Mouse (Mus musculus): ENCODE data around the gene Ngf.

Gene Ngf

DNA sequence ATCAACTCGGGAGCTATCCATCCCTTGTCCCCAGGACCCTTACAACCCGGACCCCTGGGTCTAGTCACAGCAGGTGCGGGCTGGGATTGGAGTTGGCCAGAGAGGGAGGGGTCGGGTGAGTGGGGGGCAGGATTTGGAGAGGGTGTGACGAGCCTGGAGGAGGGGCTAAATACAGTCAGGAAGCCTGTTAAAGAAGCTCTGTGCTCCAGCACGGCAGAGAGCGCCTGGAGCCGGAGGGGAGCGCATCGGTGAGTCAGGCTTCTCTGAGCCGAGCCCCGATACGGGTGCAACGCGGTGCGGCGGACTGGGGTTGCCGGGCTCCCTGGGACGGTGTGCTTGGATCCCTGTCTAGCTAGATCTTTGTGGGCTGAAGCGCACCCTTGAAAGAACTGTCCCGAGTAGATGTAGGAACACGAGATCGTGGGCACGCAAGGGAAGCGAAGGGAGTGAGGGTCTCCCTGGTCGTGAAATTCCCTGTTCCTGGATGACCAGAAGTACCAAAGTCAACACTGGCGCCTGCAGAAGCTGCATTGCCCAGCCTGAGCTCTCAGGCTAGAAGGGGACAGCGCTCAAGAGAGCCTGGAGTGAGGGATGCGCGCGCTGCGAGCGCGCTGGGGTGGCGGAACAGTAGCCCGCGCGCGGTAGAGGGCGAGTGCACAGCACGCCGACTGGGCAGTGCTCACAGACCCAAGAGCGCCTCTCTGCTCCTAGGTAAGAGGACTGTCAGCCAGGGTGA is at the start of gene Ngf:
Gene Ngf, plus strand, starts transcription at position 207 of the 736 bp plus-strand sequence.
- DNase-seq: peak; percentile 7

DNA sequence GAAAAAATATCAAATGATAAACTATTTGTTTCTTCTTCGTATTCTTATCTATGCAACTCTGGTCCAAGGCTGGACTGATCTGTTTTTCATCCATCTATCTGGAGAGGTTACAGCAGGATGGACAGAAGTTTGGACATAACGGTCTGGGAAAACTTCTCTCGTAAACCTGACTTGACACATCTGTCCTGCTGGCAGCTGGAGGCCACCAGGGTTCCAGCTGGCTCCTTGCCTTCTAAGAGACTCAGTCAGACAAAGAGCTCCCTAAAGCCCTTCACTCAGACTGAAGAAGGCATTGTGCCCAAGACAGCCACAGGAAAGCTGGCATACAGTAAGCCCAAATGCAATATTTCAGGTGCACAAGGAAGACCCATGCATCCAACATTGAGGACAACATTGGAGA is 24.2 kb upstream of the Ngf start:
- no peak for DNase-seq

DNA sequence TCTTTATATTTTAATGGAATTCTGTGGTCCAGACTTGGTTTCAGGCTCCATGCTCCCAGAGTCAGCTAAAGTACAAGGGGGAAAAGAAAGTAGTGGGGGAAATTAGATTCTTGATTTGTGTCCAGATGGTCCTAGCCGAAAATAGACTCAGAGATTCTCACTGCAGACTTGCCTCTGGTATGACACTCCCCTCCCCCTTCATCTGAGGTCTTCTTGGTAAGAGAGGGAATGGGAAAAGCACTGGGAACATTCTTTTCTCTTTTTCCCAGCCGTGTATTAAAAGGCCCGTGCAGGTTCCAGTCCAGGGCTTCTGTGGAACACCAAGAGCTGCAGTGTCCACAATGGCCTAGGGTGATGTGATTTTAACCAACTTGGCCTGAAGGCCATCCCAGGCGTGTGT is 23.0 kb upstream of the Ngf start:
- DNase-seq: no peak

DNA sequence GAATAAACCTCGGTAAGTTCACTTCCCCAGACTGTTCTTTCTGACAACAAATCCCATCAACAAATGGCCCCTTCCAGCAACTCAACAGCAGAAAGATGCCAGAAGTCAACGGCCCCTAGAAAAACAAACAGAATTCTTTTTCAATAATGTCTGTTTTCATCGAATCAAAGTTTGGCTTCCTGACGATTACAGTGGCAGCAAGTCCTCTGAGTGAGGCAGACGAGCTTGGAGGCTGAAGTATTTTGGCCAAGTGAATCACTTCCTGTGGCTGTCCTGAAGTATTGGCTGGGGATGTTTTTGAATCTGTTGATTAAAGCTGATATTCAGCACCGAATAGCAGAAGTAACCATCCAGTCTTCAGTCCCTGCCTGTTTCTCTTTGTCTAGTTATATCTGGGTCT is 15.2 kb upstream of the Ngf start:
- DNase-seq: no peak

DNA sequence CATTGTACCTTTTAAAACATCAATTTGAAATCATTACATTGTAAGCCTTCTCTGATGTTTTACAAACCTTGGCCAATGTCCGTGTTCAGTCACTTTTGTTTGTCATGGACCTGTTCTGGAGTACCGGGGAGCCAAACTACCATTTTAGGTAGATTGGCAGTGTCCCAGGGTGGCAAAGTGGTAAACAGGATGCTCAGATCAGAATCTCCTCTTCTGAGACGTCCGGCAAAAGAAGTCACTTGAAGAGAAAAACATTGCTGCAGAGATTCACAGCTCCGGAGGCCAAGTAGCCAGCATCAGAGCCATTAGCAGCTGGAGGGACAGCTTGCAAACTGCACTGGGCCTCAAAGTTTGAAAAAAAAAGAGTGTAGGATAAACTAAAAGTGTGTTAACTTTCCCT is 9.2 kb upstream of the Ngf start:
- no peak for DNase-seq

DNA sequence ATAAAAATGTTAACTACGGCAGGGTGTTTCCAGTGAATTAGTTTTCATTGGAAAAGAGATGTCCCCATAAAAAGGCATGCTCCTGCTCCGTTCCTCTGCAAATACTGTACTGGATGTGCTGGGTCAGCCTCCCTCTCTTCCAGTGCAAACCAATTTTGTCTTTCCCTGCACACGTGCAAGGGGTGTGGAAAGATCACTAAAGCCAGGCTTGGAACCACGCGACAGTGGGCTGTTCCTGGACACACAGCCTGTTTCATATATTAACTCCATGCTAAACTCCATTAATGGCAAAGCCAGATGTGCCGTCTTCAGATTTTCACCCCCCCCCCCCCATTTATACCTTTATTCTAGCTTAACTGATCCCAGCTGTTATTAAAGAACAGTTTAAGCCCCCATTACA is 8.7 kb upstream of the Ngf start:
- no peak for DNase-seq

DNA sequence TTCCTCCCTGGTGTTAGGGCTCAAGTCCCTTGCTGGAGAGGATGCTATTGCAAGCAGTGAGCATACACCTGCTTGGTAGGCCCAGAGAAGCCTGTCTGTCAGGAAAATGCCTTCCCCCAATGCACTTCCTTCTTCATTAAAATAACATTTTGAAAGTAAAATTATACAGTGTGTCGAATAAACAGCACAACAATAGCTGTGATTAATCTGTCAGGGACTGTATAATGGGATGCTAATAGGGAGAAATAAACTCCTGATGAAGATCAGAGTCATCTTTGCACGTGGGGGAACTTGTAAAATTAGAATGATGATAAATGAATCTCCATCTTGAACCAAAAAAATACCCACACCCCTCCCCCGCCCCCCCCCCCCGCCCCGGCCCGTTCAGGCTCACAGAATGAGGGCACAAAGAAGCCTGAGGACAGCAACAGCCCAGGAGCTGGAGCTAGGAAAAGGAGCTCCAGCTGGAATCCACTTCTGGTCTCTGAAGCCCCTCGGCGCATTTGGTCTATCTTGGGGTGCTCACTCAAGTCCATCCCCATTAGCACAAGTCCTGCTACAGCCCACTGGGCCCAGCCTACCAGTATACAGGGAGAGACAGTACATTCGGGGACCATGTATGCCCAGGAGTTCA is 6.9 kb upstream of the Ngf start:
- no peak for DNase-seq

DNA sequence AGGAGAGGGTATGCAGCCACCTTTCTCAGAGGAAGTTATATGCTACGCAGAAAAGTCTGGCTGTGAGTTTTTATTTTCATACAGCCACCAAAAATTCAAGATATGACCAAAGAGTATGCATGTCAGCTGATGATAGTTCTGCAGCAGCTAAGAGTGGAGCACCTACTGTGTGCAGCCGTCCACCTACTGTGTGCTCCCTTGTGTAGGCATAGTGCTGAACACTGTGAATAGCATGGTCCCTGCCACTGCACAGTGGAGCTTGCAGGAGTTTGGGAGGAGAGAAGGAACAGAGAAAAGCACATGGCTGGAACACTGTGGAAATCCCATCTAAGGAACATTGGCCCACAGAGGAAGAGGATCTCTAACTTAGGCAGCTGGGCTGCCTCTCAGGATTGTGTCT is 6.4 kb upstream of the Ngf start:
- no peak for DNase-seq

DNA sequence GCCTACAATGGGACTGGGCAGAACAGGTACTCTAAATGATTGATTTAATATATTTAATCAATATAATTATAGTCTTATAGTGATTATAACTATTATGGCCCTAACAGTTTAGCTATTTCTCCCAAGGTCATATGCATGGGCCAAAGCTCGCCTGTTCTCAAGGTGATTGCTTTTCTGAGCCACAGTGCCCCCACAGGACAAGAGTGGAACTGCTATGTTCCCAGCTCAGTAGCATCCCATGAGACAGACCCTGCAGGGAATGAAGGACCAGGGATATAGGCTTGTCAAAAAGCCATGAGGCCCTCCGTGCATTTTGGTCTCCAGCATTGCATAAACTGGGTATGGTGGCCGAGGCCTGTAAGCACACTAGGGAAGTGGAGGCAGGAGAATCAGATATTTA is 3.1 kb upstream of the Ngf start:
- peak; percentile 48 for DNase-seq

DNA sequence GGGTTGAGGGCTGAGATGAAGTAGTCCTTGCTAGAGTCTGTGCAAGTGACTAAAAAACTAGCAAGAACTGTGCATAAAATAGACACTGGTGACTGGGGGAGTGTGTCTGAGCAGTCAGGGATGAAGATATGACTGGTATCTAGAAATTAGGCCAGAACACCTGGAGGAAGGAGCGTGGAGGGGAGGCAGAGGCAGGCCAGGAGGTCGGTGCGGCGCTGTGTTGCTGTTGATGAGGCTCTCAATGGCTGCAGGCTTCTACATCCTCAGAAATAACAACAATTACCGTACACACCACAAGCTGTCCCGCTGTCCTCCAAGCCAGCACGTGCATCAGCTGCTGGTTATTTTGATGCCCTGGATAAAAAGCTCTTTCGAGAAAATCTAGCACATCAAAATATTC is 2.6 kb upstream of the Ngf start:
- DNase-seq: no peak

DNA sequence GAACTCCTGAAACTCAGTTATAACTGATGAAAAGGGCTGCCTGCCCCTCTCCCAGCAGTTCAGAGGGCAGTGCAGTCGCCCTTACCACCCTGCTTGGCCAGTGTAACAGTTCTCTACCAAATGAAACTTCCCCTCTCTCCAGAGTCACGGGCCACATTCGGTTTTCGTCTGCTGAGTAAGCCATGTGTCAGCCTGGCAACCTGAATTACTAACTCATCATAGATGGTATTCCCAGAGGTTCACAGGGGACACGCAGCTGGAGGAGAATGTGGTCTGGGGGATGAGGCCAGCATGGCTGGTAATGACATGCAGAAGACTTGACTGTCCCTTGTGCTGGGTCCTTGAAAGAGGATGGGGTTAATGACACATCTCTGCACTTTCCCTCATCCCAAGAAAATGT is 1.5 kb downstream of the Ngf start:
- DNase-seq: no peak

DNA sequence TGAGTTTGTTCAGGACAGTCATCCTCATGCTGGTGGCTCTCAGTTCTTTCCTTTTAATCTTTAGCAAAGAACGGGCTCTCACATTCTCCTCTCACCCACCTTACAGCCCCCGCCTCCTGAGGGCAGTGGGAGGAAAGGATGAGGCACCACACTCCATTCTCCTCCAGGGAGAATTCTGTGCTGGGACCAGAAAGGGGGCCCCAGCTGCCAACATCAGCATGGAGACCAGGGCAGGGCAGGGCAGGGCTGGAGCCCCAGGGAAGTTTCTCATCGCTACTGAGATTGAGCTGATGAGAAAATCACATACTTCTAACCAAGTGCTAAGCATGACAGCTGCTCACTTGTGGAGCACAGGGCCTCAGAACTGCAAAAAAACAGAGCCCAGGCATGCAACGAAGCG is 2.1 kb downstream of the Ngf start:
- DNase-seq: no peak

DNA sequence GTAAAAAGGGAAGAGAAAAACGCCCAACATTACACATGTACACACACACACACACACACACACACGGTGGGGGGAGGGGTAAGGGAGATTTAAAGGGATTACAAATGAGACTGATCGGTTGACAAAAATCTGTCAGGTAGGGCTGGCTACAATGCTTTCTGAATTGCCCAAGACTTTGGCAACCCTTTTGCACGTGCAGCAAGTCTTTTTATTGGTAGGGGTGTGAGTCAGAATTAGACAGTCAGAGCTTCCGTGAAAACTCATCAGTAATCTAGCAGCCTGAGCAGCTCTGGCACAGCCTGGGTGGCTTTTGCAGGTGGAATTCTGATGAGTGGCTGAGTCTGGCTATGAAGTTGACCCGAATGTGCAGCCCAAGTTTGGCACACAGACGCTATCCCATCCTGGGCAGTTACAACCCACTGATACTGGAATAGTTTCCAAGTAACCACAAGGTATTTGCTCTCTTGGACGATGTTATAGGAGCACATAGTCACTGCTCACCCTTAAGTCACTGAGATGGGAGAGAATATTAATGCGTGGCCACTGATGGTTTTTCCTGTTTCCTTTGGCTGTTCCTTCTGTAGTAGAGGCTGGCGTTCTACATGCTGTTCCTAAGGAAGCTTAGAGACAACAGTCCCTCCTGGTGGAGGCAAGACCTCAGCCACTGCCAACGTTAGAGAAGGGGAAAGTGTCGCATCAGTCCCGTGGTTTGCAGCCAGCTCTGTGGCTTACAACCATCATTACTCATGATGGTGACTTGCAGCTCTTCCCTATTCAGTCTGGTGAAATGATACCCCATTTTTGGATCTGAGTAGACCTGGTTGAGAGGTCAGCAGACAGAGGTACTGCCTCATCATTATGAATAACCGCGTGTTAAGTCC is 4.8 kb downstream of the Ngf start:
- no peak for DNase-seq

DNA sequence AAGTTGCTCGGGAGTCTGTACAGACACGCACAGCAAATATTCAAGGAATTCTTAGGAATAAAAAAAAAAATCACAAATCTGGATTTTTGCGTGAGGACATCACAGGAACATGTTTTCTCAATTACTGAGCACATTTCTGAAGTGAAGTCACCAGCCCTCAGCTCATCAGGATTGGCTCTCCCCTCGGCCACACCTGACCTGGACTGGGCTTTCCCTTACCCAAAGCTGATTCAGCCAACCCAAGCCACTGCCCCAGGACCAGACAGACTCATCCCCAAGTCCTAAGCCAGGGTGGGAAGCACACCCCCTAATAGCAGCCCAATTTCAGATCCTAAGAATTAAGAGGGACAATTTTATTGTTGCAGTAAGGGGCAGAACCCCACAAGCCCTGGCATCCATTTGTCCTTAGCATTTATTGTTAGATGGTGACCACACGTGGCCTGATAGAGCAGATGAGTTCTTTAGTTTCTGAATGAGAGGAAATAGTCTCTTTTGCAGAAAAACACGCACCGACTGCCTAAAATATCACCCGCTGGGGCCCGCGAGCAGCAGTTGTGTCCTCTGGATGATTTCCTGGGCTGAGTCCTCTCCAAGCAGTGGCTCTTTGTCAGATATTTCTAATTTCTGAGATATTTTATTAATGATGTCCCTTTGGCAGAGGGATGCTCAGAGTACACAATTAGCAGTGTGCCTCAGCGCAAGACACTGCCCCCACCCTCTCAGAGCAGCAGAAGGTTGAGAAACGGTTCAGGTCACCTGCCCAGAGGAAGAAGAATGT is 8.4 kb downstream of the Ngf start:
- no peak for DNase-seq

DNA sequence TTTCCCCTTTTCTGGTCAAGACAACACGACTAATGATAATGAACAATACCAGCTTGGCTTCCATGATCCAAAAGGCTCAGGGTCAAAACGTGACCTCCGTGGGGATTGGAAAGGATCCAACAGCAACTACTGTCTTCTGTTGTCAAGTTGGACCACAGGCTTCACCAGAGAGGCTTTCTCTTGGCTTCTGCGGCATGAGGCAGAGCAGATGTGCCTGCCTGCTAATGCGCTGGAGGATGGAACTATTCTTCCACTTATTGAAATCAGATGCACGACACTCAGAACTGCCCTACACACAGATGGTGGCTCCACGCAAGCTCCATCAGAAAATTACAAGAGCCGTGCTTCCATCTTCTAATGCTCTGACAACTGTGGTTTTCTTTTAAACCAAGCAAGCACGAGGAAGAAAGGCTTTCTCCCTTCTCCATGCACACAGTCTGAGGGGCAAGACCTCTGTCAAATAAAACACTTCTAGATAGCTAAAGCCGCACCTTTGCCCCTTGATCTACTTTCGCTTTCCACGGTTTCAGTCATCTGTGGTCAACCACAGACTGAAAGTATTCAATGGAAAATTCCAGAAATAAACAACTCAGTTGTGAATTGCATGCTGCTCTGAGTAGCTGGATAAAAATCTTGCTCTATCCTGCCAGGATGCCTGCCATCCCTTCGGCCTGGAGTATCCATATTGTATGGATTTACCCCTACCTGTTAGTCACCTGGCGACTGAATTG is 20.8 kb downstream of the Ngf start:
- DNase-seq: no peak

DNA sequence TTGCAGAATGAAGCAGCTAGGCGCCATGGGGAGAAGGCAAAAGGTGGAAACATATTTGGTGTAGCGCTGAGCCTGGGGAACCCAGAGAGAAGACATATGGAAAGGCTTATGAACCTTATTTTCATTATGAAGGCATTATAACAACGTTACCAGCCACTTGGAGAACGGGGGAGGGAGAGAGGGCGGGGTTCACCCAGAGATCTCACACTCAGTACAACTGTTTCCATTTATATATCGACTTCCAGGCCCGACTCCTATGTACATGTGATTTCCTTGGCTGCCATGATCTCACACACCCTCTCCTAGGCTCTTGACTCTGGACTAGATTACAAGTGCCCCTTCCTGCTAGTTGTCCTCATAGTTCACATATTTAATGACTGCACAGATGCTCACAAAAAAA is 28.4 kb downstream of the Ngf start:
- DNase-seq: no peak

DNA sequence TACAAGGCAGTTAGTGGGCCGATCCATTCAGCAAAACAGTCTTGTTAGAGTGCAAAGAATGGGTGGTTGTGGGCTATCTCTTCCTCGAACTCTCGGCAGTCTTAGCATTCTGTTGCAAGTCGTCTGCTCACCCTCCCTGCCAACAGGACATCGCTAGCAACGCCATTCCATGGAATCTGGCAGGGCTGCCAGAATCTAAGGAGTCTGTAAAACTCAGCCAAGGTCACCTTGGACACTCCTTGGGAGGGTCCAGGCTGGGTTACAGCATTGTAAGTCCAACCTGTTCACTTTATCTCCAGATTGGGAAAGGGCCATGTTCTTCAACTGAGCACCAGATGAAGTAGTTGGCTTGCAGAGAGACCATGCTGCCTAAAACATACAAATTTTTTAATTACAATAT is 29.2 kb downstream of the Ngf start:
- no peak for DNase-seq

DNA sequence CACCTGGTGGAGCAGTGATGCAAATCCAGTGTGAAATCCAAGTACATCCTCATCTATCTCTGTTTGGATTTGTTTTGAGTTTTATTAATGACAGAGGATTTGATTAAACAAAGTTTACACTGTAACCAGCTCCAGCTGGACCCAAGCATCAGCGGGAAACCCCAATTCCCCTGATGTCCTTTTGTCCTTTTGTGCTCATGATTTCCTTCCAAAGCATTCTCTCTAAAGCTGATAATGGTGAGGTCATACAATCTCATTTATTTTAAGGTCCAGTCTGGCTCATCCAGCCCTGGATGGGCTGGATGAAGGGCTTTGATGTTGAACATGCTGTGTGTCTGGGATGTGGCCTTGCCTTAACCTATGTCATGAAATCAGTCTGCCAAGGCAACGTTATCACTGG is 30.3 kb downstream of the Ngf start:
- no peak for DNase-seq

DNA sequence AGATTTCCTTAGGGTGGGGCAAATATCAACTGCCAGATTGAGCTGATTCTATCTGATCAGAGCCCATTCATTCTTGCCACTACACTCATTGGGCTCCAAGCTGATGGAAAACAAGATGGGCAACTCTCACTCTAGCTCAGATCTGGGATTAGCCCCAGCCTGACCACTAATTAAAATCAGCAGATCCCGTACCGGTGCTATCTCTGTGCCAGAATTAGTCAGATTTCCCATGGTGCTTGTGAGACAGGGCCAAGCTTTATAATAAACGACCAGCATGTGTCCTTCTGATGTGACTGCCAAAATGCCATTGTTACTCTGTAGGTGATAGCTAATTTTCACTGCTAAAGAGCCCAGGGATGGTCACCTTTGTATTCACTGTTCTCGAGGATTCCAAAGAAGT is 31.5 kb downstream of the Ngf start:
- no peak for DNase-seq

DNA sequence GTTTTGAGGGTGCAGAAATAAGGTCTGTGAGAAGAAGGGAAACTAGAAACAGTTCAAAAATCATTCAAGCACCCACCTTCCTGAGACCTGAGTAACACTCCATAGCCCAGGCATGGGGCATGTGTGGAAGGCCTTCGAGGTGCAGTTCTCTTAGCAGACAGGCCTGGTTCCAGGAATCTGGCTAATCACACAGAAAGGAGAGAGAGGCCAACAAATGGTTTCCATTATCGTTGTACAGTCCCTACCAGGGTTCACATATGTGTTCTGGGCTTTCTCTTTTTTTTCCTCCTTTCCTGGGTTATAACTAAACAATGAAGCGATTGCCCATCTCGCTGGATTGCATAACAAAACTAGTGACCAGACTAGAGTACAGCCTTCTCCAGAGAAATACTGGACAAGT is 35.4 kb downstream of the Ngf start:
- no peak for DNase-seq

DNA sequence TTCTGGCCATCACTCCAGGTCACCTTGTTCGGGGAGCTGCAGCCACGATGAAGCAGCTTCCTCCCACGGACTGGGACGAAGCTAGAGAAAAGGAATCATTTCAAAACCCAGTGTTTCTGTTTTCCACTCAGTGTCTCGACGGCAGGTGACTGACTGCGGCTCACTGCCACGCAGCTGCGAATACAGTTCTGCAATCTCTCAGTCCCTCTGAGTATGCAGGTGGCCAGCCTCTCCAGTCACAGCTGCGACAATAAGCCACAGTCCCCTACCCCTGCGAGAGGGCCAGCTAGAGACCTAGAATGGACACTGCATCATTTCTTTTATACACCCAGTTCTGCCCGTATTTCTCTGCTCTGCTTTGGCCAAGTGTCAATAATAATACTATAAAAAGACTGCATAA is 36.3 kb downstream of the Ngf start:
- no peak for DNase-seq

DNA sequence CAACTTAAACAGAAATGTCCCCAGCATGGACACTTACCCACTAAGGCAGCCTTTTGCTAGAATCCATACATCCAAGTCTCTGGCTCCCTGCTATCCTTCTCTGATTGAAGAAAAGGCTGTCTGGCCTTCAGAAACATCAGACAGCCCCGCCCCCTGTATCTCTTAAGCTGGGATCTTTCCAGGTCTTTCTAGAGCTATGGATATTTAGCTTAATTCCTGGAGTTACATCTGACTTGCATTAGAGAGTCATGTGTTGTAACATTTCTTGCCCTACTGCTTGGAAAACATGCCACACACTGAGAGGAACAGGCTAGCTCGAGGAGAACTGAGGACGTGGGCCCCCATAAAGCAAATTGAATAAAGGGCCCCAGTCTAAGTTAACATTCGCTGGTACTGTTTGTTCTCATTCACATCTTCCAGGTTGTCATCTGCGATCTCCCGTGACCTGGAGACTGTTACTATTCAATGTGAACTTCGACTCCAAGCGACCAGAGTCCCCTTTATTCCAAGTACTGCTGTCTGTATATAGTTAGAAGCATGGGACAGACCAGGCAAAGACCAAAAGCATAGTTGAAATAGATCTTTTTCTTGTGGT is 38.0 kb downstream of the Ngf start:
- no peak for DNase-seq
